Mouse (Mus musculus): ENCODE results near the gene Tspo2. TPM values are rescaled to one million over a fixed set of nuclear protein-coding genes. Genes with fewer than 3 reads are reported as not detected.
"Not testable (repeated sequence)": the region's sequence is repeated elsewhere in the genome, so short reads cannot be mapped to it uniquely, and the experiment has no call there.

Tspo2 gene
- polyA plus RNA-seq (2016; fragmentation: Nextera tagmentation; extraction: Ambion mirVana) = 1.8 TPM in 2 replicates

- Histone ChIP-seq H3K4me2 (replicated peaks) (no peak within 1 kb of the TSS), H3K27me3 (no peaks in the 10 kb centered on the region; the same call in 1 of the 2 replicates), H3K36me3 (no peaks in the 10 kb centered on the region), H3K9me3 (no peaks in the 10 kb centered on the region), H3K4me1 (peaks cover 4% of the 10 kb centered on the region; the same call in 1 of the 2 replicates), H3K4me3 (no peak within 1 kb of the TSS), H3K27ac (replicated peaks) (no peak within 1 kb of the TSS), H3K9ac (replicated peaks) (no peak within 1 kb of the TSS)
- ATAC-seq (ENCODE audit: low FRiP score, low read depth) = no peak
- 82% methylated on average over 7 of the region's 7 CpGs for WGBS
These were observed at the start of gene Tspo2 for GRCm38 (mm10) chr17:48451353-48451675. Gene Tspo2 (minus strand): TSS chr17:48451522.

- Histone ChIP-seq H3K27me3 (0 out of 2 replicates have a peak, but pooled peaks cover under 1% of the 10 kb centered on the region), H3K9me3 (no peaks in the 10 kb centered on the region), H3K27ac (replicated peaks) (no peak overlapping the region), H3K9ac (replicated peaks) (no peak overlapping the region), H3K4me1 (peaks cover 20% of the 10 kb centered on the region), H3K4me2 (replicated peaks) (no peak overlapping the region), H3K36me3 (no peaks in the 10 kb centered on the region), H3K4me3 (no peak overlapping the region)
- WGBS = 85% methylated on average over 7 of the region's 7 CpGs
- ATAC-seq (ENCODE audit: low FRiP score, low read depth) = no peak
These were observed 49.6 kb upstream of the Tspo2 start for GRCm38 (mm10) chr17:48500846-48501445.

- Histone ChIP-seq H3K4me3 (no peak overlapping the region), H3K4me2 (replicated peaks) (no peak overlapping the region), H3K27ac (replicated peaks) (no peak overlapping the region), H3K4me1 (0 out of 2 replicates have a peak, but pooled peaks cover 3% of the 10 kb centered on the region), H3K9me3 (no peaks in the 10 kb centered on the region), H3K36me3 (no peaks in the 10 kb centered on the region), H3K27me3 (no peaks in the 10 kb centered on the region), H3K9ac (replicated peaks) (no peak overlapping the region)
- ATAC-seq (ENCODE audit: low FRiP score, low read depth) = no peak
- 84% methylated on average over 3 of the region's 3 CpGs for WGBS
These were observed 46.7 kb upstream of the Tspo2 start for GRCm38 (mm10) chr17:48497986-48498385.

GRCm38 (mm10) chr17:48493986-48494385 is 42.7 kb upstream of the Tspo2 start:
- no peak overlapping the region for H3K4me3 ChIP-seq
- 0 out of 2 replicates have a peak, but pooled peaks cover 3% of the 10 kb centered on the region for H3K4me1 ChIP-seq
- H3K36me3 ChIP-seq = no peaks in the 10 kb centered on the region
- no peak overlapping the region for H3K9ac ChIP-seq (replicated peaks)
- H3K9me3 ChIP-seq = no peaks in the 10 kb centered on the region
- WGBS = 76% methylated on average over 8 of the region's 8 CpGs
- H3K27ac ChIP-seq (replicated peaks) = no peak overlapping the region
- no peaks in the 10 kb centered on the region for H3K27me3 ChIP-seq
- H3K4me2 ChIP-seq (replicated peaks) = no peak overlapping the region
- peak; percentile 62 for ATAC-seq (ENCODE audit: low FRiP score, low read depth)

GRCm38 (mm10) chr17:48493582-48493981 is 42.3 kb upstream of the Tspo2 start:
- Histone ChIP-seq H3K4me1 (0 out of 2 replicates have a peak, but pooled peaks cover 3% of the 10 kb centered on the region), H3K4me2 (replicated peaks) (no peak overlapping the region), H3K9me3 (no peaks in the 10 kb centered on the region), H3K27me3 (no peaks in the 10 kb centered on the region), H3K36me3 (no peaks in the 10 kb centered on the region), H3K4me3 (no peak overlapping the region), H3K9ac (replicated peaks) (no peak overlapping the region), H3K27ac (replicated peaks) (no peak overlapping the region)
- peak; percentile 30; the same call in 1 of the 2 replicates for ATAC-seq (ENCODE audit: low FRiP score, low read depth)
- WGBS = 57% methylated on average over 7 of the region's 7 CpGs

GRCm38 (mm10) chr17:48492621-48493020 is 41.3 kb upstream of the Tspo2 start:
- Histone ChIP-seq H3K27ac (replicated peaks) (no peak overlapping the region), H3K9ac (replicated peaks) (no peak overlapping the region)
- WGBS = 96% methylated on average over 8 of the region's 8 CpGs

GRCm38 (mm10) chr17:48489466-48489865 is 38.1 kb upstream of the Tspo2 start:
- WGBS = 89% methylated on average over 3 of the region's 3 CpGs
- H3K27ac ChIP-seq (replicated peaks) = no peak overlapping the region
- H3K9ac ChIP-seq (replicated peaks) = no peak overlapping the region
- H3K4me2 ChIP-seq (replicated peaks) = no peak overlapping the region
- H3K4me3 ChIP-seq = no peak overlapping the region
- no peak for ATAC-seq (ENCODE audit: low FRiP score, low read depth)
- H3K9me3 ChIP-seq = no peaks in the 10 kb centered on the region
- H3K27me3 ChIP-seq = no peaks in the 10 kb centered on the region
- H3K4me1 ChIP-seq = 0 out of 2 replicates have a peak, but pooled peaks cover 3% of the 10 kb centered on the region
- no peaks in the 10 kb centered on the region for H3K36me3 ChIP-seq

More at GRCm38 (mm10) chr17:48492621-48493020, 41.3 kb upstream of the Tspo2 start:
- 0 out of 2 replicates have a peak, but pooled peaks cover 3% of the 10 kb centered on the region for H3K4me1 ChIP-seq
- H3K9me3 ChIP-seq = no peaks in the 10 kb centered on the region
- ATAC-seq (ENCODE audit: low FRiP score, low read depth) = no peak
- H3K4me3 ChIP-seq = no peak overlapping the region
- no peaks in the 10 kb centered on the region for H3K36me3 ChIP-seq
- no peak overlapping the region for H3K4me2 ChIP-seq (replicated peaks)
- no peaks in the 10 kb centered on the region for H3K27me3 ChIP-seq

GRCm38 (mm10) chr17:48484191-48484590 is 32.9 kb upstream of the Tspo2 start:
- H3K27me3 ChIP-seq = no peaks in the 10 kb centered on the region
- 89% methylated on average over 5 of the region's 5 CpGs for WGBS
- ATAC-seq (ENCODE audit: low FRiP score, low read depth) = no peak
- no peaks in the 10 kb centered on the region for H3K36me3 ChIP-seq
- no peak overlapping the region for H3K4me2 ChIP-seq (replicated peaks)
- H3K4me1 ChIP-seq = no peaks in the 10 kb centered on the region
- no peak overlapping the region for H3K4me3 ChIP-seq
- no peak overlapping the region for H3K27ac ChIP-seq (replicated peaks)
- H3K9ac ChIP-seq (replicated peaks) = no peak overlapping the region
- no peaks in the 10 kb centered on the region for H3K9me3 ChIP-seq

- Histone ChIP-seq H3K4me1 (no peaks in the 10 kb centered on the region), H3K9me3 (no peaks in the 10 kb centered on the region), H3K36me3 (no peaks in the 10 kb centered on the region), H3K4me3 (no peak overlapping the region), H3K9ac (replicated peaks) (no peak overlapping the region), H3K4me2 (replicated peaks) (no peak overlapping the region), H3K27ac (replicated peaks) (no peak overlapping the region), H3K27me3 (no peaks in the 10 kb centered on the region)
- ATAC-seq (ENCODE audit: low FRiP score, low read depth) = no peak
- WGBS = 85% methylated on average over 5 of the region's 5 CpGs
These were observed 32.4 kb upstream of the Tspo2 start for GRCm38 (mm10) chr17:48483764-48484163.

GRCm38 (mm10) chr17:48479952-48480351 is 28.6 kb upstream of the Tspo2 start:
- H3K4me2 ChIP-seq (replicated peaks) = no peak overlapping the region
- WGBS = 85% methylated on average over 10 of the region's 10 CpGs
- H3K9me3 ChIP-seq = no peaks in the 10 kb centered on the region

GRCm38 (mm10) chr17:48475444-48475843 is 24.1 kb upstream of the Tspo2 start:
- no peak overlapping the region for H3K9ac ChIP-seq (replicated peaks)

More at GRCm38 (mm10) chr17:48479952-48480351, 28.6 kb upstream of the Tspo2 start:
- ATAC-seq (ENCODE audit: low FRiP score, low read depth) = no peak
- no peaks in the 10 kb centered on the region for H3K4me1 ChIP-seq
- no peak overlapping the region for H3K4me3 ChIP-seq
- H3K27me3 ChIP-seq = no peaks in the 10 kb centered on the region
- H3K9ac ChIP-seq (replicated peaks) = no peak overlapping the region
- H3K36me3 ChIP-seq = no peaks in the 10 kb centered on the region
- H3K27ac ChIP-seq (replicated peaks) = no peak overlapping the region

GRCm38 (mm10) chr17:48474282-48474681 is 23.0 kb upstream of the Tspo2 start:
- H3K36me3 ChIP-seq; H3K27me3 ChIP-seq; H3K4me2 ChIP-seq (replicated peaks); H3K4me3 ChIP-seq; H3K9ac ChIP-seq (replicated peaks); H3K27ac ChIP-seq (replicated peaks); ATAC-seq (ENCODE audit: low FRiP score, low read depth); H3K9me3 ChIP-seq; H3K4me1 ChIP-seq: not testable (repeated sequence)
- 90% methylated on average over 6 of the region's 6 CpGs for WGBS

More at GRCm38 (mm10) chr17:48475444-48475843, 24.1 kb upstream of the Tspo2 start:
- Histone ChIP-seq H3K4me2 (replicated peaks) (no peak overlapping the region), H3K36me3 (no peaks in the 10 kb centered on the region), H3K27me3 (no peaks in the 10 kb centered on the region), H3K9me3 (no peaks in the 10 kb centered on the region), H3K4me3 (no peak overlapping the region), H3K4me1 (no peaks in the 10 kb centered on the region), H3K27ac (replicated peaks) (no peak overlapping the region)
- 90% methylated on average over 8 of the region's 8 CpGs for WGBS
- ATAC-seq (ENCODE audit: low FRiP score, low read depth) = no peak

Data from midbrain, embryonic 12.5 days (tissue).